Mouse (Mus musculus) cerebellum, adult 11 months (tissue): ENCODE data around the gene Serp2.

Experiments
- DNase-seq: peaks from one replicate; pipeline ENCODE4 v3.0.0; 2022

The Serp2 gene

GRCm38 (mm10) chr14:76569271-76569961 lies 12.7 kb upstream of the Serp2 start:
- DNase-seq: no peak

DNA sequence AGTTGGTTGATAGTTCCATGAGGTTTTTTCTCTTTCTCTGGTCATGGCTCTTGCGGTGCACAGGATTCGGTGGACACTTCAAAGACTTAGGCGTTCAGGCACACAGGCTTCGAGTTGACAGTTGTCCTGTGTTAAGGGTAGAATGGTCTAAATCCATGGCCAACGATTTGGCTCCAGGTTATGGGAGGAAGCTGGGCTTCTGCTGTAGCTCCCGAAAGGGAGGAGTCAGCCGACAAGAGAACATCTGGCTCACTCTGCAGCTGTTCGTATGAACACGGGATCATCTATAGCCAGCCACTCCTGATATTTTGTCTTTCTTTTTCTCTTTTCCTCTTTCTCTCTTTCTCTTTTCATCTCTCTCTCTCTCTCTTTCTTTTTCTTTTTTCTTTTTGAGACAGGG lies 11.9 kb upstream of the Serp2 start:
- DNase-seq: no peak

DNA sequence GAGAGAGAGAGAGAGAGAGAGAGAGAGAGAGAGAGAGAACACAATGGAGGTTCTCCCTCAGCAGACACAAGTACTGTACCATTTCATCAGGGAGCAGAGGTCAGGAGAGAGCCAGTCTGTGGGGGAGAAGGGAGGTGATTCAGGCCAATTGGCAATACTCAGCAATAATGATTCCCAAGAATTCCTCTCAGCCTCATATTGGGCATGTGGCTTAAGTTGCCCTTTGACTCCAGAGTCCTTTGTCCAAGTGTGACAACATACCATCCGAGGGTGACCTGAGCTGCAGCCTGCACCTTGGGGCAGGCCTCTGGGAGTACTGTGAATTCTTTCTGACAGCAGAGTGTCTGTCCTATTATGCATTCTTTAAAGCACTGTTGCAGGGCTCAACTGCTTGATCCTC lies 10.6 kb upstream of the Serp2 start:
- DNase-seq: no peak

GRCm38 (mm10) chr14:76566711-76567110 lies 10.0 kb upstream of the Serp2 start:
- no peak for DNase-seq

DNA sequence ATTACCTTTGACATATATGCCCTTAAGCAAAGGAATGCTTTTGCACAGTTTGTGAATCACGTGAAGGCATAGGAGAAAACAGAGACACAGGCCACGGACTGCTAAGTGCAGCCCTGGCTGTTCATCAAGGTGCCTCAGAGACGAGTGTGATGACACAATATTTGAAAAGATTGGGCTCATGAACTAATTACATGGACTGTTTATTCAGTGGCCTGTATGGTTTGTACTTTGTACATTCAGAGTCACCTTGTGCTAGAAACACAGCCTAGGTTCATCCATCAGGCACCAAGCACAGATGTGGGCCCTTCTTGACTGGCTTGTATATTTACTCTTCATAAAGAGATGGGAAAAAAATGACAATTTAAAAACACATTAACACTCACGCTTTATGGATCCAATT lies 9.5 kb upstream of the Serp2 start:
- no peak for DNase-seq

DNA sequence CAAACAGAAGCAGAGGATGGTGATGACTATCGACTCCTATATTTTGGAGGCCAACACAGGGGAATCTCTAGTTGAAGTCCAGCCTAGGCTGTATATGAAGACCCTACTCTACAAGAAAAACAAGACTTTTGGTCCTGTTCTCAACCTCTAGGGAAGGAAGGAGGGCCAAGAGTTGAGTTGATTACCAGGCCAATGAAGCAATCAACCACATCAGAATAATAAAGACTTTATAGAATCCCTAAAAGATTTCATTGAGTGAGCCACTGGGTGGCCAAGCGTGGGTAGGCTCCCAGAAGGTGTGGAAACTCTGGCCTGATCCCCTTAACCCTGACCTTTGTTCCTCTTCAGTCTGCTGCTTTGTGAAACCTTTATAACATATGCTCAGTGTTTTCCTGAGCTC lies 2.5 kb upstream of the Serp2 start:
- DNase-seq: no peak

GRCm38 (mm10) chr14:76558171-76558570 lies 1.5 kb upstream of the Serp2 start:
- DNase-seq: peak; percentile 20

DNA sequence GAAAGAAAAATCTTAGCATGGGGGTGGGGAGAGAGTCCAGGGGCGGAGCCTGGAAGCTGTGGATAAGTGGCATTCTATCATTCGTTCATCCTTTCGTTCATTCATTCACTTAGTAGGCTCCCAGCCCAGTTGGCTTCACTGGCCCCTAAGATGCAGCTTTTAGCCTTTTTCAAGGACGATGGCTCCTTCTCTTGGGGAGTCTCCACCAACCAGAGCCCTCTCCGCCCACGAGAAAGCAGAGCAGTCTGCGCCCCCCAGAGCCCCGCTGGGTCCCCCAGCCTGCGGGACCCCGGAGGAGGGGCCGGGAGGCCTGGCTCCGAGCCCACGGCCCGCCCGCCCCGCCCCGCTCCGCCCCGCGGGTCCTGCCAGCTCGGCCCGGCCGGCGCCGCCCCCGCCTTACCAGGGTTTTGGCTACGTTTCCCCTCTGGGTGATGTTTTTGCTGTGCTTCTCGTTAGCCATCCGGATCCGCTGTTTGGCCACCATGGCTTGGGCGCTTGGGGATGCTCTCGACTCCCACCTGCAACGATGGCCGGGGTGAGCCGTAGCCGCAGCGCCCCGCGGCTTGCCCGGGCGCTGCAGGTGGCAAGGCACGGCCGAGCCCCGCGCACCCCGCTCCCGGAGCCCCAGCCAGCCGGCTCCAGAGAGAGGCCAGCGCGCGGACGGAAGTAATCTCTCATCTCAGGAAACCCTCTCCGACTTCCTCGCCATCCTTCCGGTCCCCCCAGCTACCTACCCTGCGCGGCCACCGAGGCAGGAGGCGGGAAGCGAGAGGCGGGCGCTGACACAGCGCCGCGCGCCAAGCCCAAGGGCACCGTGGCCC lies 448 bp downstream of the Serp2 start:
- DNase-seq: peak; percentile 80

DNA sequence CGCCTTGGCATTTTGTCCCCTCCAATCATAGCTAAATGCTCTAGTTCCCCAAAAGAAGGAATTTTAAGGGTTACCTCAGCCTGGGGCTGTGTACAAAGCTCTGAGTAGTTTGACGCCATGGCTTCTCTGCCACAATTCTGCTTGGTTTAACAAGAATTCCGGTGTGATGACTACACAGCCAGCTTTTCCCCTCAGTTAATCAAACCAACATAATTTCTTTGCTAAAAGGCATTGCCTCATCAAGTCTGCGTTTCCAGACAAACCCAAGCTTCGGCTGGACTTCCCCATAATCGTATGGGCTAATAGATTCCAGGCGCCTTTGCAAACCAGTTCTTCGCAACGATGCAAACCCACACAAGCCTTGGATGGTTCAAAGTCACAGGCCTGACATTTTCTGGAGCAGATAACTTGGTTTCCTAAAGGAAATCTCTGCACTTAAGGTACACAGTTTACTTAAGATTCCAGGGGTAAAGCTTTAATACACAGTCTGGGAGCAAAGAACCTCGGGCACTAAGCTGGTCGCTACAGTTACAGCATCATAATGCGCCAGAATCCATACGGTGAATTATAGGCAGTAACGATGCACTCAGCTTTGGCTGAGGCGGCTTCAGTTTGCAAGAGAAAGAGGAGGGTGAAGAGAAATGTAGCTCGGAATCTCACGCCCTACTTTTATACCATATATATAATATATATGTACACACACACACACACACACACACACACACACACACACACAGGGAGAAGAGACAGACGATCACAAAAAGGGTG lies 1.2 kb downstream of the Serp2 start:
- no peak for DNase-seq

DNA sequence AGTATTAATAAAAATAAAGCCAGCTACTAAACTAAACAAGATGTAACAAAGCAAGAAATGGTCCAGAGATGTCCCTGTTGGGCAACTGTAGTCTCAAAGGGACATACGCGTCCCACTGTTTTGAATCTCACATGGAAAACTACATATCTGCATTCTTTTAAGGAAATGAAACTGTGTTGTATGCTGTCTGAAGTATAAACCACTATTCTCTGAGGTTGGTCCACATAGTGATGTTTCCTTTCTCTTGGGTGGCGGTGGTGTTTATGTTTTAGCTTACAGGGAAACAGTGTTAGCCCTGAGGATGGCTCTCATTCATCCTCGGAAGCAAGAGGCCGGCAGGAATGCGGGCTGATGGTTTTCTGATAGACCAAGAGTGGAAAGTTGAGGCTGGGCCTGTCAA lies 12.6 kb downstream of the Serp2 start:
- DNase-seq: no peak

DNA sequence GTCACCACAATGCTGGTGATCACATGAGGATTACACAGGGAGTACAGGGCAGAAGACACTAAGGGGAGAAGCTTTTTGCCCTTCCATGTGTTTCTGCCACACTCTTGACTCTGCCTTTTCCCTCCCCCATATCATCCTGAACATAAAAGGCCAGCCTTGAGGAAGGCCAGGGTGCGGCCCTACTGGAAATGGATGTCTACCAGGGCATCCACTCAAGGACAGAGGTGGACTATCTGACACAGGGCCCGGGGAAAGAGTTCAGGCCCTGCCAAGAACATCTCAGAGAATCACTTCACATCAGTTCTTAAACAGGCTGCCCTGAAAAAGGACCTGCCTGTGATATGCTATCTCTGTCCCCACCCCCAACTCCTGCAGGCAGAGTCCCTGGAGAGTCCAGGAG lies 15.3 kb downstream of the Serp2 start:
- DNase-seq: no peak

GRCm38 (mm10) chr14:76540005-76540670 lies 16.6 kb downstream of the Serp2 start:
- no peak for DNase-seq

GRCm38 (mm10) chr14:76536921-76537320 lies 19.8 kb downstream of the Serp2 start:
- DNase-seq: no peak

- DNase-seq: no peak
Observed at GRCm38 (mm10) chr14:76535096-76535495, 21.6 kb downstream of the Serp2 start.

- no peak for DNase-seq
Observed at GRCm38 (mm10) chr14:76533170-76533815, 23.4 kb downstream of the Serp2 start.

DNA sequence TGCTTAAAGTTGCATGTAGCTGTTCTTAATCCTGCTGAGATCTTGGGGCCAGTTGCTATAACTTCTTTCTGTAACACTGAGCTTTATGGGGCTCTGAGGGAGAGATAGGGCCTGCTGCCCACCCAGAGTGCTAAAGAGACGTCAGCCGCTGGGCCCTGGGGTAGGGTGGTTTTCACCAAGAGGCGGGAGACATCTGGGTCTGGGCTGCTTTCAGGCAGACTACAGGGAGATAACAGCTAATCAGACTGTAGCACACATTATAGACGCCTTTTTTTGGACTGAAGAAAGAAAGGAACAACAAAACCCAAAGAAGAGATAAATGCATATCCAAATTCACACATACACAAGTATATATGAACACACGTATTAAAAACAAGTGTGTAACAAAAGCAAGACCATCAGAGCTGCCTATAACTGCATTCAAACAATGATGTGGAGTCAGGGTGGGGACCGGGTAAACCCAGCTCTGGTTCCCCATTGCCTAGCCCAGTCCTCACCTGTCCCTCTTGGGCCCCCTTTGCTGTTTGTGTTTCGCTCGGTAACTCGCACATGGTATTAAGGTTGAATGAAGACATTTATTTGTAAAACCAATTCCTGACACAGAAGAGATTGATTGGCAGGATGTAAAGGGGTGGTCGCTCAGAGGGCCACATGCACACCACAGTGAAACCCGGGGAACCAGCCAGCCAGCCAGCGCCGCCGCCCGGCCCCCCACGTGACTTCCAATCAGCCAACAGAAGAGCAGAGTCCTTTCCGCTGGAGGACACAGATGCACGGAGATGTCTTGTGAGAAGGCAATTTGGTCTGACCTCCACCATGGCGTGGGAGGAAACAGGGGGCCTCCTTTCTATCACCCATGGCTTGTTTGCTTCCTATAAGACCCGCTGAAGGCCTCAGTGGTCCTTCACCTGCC lies 24.2 kb downstream of the Serp2 start:
- no peak for DNase-seq

GRCm38 (mm10) chr14:76531027-76531660 lies 25.5 kb downstream of the Serp2 start:
- no peak for DNase-seq

- DNase-seq: no peak
Observed at GRCm38 (mm10) chr14:76528641-76529040, 28.0 kb downstream of the Serp2 start.

GRCm38 (mm10) chr14:76527758-76528313 lies 28.9 kb downstream of the Serp2 start:
- no peak for DNase-seq

GRCm38 (mm10) chr14:76527030-76527719 lies 29.5 kb downstream of the Serp2 start:
- no peak for DNase-seq
